Mouse (Mus musculus) lung, adult 18-20 months (tissue): ENCODE measurements around the gene Etfb.

Source experiments
- DNase-seq, 2 experiments: peaks; one replicate each; pipeline ENCODE4 v3.0.0; 2022; ENCODE audit warnings: mixed read lengths in 2 of 2

The Etfb gene

GRCm38 (mm10) chr7:43449811-43450210 is 5.9 kb downstream of the Etfb start:
- no peak for DNase-seq

DNA sequence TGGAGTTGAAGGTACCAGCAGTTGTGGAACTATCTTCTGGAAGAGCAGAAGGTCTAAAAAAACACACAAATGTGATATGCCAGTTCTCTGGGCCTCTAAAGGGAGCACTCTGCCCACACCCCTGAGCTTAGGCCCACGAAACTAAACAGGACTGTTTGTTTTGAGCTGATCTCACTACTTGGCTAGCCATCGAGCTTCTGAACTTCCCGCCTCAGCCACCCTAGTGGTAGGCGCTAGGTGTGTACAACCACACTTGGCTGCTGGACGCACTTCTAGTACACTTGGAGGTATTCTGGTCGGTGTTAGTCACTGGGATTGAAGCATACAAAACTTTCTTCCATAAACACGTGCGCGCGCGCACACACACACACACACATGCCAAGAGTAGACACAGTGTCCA is 7.8 kb downstream of the Etfb start:
- DNase-seq: peak in 1 of 2 experiments; percentile 54

DNA sequence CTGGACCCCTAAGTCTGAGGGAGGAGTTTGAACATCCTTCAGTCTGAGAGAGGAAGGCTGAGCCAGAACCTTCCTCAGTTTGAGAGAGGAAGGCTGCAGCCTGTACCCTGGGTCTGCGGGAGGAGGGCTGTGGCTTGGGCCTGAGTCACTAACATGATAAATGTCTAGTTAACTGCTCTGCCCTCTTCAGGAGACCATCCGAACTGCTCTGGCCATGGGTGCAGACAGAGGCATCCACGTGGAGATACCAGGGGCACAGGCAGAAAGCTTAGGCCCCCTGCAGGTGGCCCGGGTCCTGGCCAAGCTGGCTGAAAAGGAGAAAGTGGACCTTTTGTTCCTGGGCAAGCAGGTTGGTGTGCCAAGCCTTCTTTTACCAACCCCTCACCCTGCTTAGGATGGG is 8.7 kb downstream of the Etfb start:
- DNase-seq: no peak

- DNase-seq: peak; percentile 57 to 72
These were observed 9.9 kb downstream of the Etfb start for GRCm38 (mm10) chr7:43453599-43454355.

- DNase-seq: peak in 1 of 2 experiments; percentile 44
These were observed 10.5 kb downstream of the Etfb start for GRCm38 (mm10) chr7:43454371-43454770.

DNA sequence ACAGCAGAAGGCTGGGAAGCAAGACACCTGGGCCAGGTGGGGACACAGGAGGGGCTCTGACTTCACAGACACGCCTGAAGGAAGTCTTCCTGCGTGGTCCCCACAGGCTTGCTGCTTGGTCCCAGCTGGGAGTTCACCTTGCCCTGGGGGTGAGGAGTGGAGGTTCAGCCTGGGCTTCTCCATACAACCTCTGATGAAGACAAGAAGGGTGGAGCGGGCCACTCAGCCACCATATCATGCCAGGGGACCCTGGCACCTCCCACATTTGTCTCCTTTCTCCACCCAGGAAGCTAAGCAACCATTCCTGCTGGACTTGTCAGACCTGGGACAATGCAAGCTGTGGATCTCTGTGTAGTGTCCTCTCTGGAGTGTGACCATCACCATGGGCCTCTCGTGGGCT is 19.0 kb downstream of the Etfb start, which contains the start of gene Vsig10l:
Gene Vsig10l, plus strand, starts transcription at position 301 of the 400 bp plus-strand sequence.
- DNase-seq: no peak

DNA sequence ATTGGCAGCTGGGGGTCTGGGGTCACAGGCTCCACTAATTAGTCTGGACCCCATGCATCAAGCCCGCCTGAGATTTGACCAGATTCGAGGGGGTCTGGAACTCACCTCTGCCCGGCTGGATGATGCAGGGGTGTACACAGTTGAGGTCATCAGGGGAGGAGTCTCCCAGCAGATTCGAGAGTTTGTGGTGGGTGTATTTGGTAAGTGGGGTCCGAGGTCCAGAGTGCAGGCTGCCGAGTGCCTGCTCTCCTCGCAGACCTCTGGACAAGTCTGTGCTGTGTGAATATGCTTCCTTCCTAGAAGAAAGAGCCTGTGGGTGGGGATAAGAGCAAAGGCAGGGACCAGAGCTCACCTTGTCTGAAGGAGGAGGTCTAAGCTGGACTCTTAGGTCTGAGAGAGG is 20.1 kb downstream of the Etfb start:
- no peak for DNase-seq

DNA sequence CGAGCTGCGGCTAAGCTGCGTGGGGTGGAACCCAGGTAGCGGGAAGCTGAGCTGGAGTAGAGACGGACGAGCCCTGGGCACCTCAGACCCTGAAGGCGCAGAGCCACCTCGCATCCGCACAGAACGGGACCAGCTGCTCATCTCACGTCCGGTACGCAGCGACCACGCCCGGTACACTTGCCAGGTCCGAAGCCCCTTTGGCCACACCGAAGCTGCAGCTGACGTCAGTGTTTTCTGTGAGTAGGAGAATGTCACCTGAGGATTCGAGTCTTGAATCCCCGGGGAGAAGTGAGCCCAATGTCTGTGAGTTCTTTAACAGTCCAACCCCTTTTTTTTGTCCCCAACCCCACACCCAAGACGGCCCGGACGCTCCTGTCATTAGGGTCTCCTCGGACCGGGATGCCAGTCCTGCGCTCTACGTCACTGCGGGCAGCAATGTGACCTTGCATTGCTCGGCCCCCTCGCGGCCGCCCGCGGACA is 21.0 kb downstream of the Etfb start:
- peak; percentile 21 to 25 for DNase-seq

GRCm38 (mm10) chr7:43465344-43466098 is 21.6 kb downstream of the Etfb start:
- DNase-seq: peak; percentile 94 to 95

DNA sequence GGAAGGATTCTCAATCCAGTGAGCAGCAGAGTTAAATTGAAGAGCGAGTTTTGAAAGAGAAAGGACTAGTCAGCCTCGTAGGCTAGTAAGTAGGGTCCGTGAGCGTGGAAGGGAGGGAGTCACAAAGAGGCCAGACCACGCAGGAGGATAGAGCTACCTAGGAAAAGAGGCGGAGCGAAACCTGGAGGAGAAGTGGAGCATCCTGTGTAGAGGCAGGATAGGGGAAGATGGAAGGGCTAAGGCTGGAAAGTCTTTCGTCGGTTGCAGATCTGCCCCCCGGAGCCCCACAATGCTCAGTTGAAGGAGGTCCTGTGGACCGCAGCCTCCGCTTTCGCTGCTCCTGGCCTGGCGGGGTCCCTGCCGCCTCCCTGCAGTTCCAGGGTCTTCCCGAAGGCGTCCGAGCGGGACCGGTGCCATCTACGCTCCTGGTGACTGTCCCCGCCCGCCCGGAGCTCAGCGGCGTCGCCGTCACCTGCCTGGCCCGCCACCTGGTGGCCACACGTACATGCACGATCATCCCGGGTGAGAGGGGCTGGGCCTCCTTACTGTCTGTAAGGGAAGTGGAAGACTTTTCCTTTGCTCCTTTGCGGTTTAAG is 22.3 kb downstream of the Etfb start:
- peak; percentile 81 to 88 for DNase-seq

DNA sequence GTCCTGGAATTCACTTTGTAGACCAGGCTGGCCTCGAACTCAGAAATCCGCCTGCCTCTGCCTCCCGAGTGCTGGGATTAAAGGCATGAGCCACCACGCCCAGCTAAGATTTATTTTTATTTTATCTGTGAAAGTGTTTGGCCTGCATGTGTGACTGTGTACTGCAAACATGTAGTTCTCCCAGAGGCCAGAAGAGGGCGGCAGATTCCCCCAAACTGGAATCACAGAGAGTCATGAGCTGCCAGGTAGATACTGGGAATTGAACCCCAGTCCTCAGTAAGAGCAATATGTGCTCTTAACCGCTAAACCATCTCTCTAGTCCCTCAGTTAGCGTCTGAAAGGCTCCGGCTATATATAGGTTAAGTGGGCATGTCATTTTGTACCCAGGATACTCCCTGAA is 26.5 kb downstream of the Etfb start:
- no peak for DNase-seq

- DNase-seq: no peak
These were observed 31.8 kb downstream of the Etfb start for GRCm38 (mm10) chr7:43475706-43476105.

- no peak for DNase-seq
These were observed 32.5 kb downstream of the Etfb start for GRCm38 (mm10) chr7:43476376-43476775.

GRCm38 (mm10) chr7:43481191-43481590 is 37.3 kb downstream of the Etfb start:
- no peak for DNase-seq

GRCm38 (mm10) chr7:43482090-43482716 is 38.3 kb downstream of the Etfb start:
- DNase-seq: no peak

GRCm38 (mm10) chr7:43483236-43483635 is 39.4 kb downstream of the Etfb start:
- no peak for DNase-seq

- no peak for DNase-seq
These were observed 44.8 kb downstream of the Etfb start for GRCm38 (mm10) chr7:43488646-43489045.

DNA sequence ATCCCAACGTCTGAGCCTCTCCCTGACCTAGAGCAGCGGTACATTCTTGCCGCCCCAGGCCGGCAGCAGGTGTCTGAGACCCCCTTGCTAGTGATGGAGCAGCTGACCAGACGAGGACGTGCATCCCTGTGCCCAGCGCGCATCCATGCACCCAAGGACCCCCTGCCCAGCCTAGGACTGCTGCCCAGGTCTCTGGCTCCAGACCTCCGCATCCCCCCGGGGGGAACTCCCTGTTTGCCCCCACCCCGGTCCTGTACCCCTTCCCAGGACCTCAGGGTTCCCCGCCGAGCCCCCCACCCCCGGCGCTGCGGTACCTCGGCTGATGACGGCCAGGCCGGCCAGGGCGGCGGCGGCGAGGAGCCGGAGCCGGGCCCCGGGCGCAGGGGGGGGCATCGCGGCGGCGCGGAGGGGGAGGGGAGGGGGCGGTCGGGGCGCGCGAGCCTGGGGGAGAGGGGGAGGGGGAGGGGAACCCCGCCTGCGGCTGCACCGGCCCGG is 45.8 kb downstream of the Etfb start, which contains the start of gene Iglon5:
Gene Iglon5, minus strand, starts transcription at position 445 of the 495 bp plus-strand sequence.
- DNase-seq: no peak

- no peak for DNase-seq
These were observed 46.3 kb downstream of the Etfb start for GRCm38 (mm10) chr7:43490182-43490584.

DNA sequence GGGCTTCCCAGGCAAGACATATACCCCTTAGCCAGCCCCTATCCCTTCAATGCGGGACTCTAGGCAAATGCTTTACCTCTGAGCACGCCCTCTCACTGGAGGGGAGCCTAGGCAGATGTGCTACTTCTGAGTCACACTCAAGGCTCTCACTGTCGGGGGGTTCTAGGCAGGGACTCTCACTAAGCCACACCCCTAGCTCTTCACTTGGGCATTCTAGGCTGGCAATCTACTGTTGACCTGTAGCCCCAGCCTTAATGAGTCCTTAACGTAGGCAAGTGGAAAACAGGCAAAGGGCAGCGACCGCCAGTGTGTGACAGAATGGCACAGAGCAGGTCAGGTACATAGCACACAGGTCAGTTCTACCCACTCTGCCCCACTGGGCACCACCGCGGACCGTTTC is 47.0 kb downstream of the Etfb start:
- no peak for DNase-seq

GRCm38 (mm10) chr7:43495343-43496021 is 51.6 kb downstream of the Etfb start:
- DNase-seq: peak; percentile 14 to 30
